Mouse (Mus musculus) granulocyte monocyte progenitor cell, adult 5-6 weeks (primary cell): Measurements from ENCODE around the gene Dusp16. TPM values are rescaled to one million over a fixed set of nuclear protein-coding genes. Genes with fewer than 3 reads are reported as not detected.
"Not testable (repeated sequence)": the region's sequence is repeated elsewhere in the genome, so short reads cannot be mapped to it uniquely, and the experiment has no call there.

Experiments
- ATAC-seq: replicated peaks from 2 replicates; pipeline ENCODE4 v1.8.0; 2016; ENCODE audit warnings: mild to moderate bottlenecking, moderate TSS enrichment, inconsistent platforms; ENCODE audit not compliant: poor library complexity, severe bottlenecking
- total RNA-seq, 2 experiments: library from RNA; stranded (forward) in 1 of 2; stranded (reverse) in 1 of 2; fragments of 200-712, 200-1000 nt in 1 of 2; fragments of >200 nt in 1 of 2; fragmentation: Nextera tagmentation in 1 of 2; gene quantifications; 2 replicates each; pipeline ENCODE4 v1.2.3; 2014 to 2017

The Dusp16 gene
- total RNA-seq, 2 experiments from 2014 or later, result 0.21 to 2.3 TPM

DNA sequence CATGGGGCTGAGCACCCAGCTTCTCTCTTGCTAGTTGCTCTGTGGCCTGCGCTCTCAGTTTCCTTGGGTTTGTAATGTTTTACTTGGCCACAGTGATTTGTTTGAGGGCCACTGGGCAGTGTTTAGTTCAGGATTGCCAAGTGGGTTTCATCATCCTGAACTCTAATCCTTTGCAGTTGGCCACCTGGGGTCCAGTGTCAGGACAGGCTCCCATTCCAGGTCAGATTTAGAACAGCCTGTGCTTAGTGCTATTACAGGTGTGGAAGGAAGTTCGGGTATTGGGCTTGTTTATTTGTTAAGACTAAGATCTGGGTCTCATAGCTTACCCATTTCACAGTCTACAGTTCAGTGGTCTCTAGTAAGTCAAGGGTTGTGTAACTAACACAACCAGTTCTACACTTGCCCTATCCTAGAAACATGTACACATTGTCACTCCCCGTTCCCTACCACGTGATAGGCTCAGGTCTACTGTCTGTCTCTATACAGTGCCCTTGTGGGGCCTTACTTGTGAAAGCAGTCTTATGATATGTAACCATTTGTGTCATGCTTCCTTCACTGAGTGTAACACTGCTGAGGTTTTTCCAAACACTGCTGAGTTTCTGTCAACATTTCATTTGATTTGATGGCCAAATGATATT, 89.3 kb downstream of the Dusp16 start:
- ATAC-seq, result no peak

DNA sequence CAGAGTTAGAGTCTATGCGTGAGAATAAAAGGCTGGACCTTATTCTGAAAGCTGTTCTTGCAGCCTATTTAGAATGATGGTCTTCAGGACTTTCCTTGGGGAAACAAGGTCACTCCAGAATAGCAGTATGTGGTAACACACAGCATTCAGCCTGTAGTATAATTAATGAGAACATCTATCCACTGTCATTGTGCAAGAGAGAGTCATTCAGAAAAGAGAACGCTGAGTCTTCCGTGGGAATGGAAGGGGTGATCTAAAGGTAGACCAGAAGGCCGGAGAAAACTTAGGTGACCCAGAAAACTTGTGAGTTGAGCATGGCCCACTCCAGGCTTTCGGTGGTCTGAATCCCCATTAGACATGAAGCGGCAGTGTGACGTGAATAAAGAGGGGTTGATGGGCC, 90.2 kb downstream of the Dusp16 start:
- ATAC-seq, result no peak

- ATAC-seq, result peak; percentile 22
Measured at GRCm38 (mm10) chr6:134701211-134701602, 91.2 kb downstream of the Dusp16 start.

DNA sequence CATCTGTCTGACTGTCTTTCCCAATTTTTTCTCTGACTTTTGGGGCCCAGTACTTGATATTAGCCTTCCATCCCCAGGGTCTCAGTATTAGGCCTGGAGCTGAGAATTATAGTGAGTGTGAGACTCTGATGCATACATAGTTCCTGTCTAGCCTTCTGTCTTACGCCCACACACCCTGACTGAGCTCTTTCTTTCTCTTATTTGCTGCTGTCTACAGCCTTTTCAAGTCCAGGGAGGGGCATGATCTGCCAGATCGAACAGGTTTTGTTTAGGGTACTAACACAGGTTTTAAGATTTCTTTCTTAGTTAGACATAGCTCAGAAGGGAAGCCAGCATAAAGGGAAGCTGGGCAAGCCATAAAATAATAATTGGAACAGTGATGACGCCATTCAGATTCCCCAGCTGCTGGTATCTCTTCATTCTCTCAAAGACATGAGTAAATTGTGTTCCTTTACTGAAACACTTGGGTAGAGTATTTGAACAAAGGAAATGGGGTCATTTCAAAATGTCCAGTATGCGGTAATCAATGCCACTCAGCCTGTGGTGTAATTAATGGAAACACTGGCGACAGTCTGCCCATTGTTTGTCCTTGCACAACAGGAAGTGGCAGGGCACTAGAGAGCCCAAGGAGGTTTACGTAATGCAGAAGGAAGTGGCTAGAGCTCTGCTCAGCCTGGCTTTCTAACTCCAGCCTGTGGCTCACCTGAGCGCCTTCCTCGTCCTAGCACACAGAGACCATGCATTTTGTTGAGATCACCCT, 91.8 kb downstream of the Dusp16 start:
- ATAC-seq, result peak; percentile 95

DNA sequence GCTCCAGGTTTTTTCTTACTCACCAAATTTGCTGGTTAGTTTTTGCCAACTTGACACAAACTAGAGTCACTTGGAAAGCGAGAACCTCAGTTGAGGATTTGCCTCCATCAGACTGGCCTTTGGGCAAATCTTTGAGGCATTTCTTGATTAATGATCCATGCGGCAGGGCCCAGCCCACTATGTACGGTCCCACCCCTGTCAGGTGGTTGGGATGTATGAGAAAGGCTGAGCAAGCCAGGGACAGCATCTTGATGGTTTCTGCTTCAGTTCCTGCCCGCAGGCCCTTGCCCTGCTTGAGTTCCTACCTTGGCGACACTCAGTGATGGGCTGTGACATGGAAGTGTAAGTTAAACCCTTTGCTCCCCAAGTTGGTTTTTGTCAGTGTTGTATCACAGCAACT, 94.2 kb downstream of the Dusp16 start:
- no peak for ATAC-seq

GRCm38 (mm10) chr6:134696554-134696953, 95.9 kb downstream of the Dusp16 start:
- ATAC-seq, result no peak

GRCm38 (mm10) chr6:134696146-134696545, 96.3 kb downstream of the Dusp16 start:
- no peak for ATAC-seq

DNA sequence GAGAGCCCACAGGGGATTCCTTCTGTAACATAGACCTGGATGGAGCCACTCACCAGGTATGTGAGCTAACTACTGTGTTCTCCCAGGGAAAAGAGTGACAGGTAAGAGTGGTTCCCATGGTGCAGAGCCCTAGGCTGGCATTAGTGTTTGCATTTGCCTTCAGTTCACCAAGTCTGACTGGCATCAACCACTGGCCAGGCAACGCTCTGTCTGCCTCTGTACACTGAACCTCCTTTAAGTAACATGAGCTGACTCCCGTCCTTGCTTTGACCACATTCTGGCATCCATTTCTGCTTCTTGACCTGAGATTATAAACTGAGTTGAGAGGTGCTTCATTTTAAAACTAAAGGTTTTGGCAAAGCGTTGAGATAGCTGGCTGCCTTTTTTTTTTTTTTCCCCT, 96.8 kb downstream of the Dusp16 start:
- no peak for ATAC-seq

GRCm38 (mm10) chr6:134694988-134695387, 97.4 kb downstream of the Dusp16 start:
- ATAC-seq, result no peak

GRCm38 (mm10) chr6:134694498-134694897, 97.9 kb downstream of the Dusp16 start:
- ATAC-seq, result no peak

DNA sequence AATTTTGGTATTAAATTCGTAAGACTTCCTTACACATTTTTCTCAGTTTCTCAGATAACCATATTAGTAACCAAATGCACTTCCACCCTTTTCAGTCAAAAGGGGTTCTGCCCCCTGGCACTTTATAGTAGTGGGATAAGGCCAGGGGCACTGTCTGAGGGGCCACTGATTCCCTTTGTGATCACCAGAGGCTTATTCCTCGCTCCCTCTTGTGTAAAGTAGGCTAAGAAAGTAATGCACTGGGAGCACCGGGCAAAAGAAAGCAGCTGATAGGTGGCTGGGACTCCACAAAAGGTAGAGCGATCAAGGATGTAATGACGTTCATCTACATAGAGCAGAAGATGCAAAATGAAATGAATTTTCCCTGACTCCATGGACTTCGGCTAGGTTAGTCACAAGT, 106.9 kb downstream of the Dusp16 start:
- ATAC-seq, result no peak

- no peak for ATAC-seq
Measured at GRCm38 (mm10) chr6:134685040-134685439, 107.4 kb downstream of the Dusp16 start.

DNA sequence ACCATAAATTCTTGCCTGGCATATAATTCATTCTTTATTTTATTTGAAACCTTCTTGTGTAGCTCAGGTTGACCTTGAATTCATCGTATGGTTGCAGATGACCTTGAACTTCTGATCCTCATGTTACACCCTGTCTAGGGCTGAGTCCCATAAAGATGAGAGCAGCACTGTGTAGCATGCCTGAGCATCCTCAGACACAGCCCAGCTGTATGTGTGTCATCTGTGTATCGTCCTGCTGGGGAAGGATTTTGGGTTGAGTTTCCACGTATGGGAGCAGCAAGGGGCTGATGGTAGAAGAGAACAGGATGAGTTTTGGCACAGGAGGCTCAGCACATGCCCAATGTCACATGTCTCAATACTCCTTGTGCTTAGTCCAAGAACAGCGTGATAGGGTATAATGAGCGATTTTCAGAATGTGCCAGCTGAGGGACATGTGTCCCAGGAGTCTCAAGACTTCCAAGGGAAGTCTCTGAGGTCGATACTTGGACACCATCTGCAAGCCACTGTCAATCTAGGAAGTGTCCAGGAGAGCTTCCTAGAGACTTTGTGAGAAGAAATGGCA, 108.0 kb downstream of the Dusp16 start:
- no peak for ATAC-seq

DNA sequence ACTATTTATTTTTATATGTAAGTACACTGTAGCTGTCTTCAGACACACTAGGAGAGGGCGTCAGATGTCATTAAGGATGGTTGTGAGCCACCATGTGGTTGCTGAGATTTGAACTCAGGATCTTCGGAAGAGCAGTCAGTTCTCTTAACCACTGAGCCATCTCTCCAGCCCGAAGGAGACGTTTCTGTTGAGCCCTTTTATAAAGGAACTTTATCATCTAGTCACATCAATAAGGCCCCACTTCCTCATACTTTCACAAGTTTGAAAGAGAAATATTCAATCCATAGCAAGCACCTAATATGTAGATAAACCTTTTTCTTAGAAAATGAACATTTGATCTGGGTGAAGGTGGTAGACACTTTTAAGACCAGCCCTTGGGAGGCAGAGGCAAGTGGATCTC, 113.1 kb downstream of the Dusp16 start:
- not testable (repeated sequence) for ATAC-seq

- no peak for ATAC-seq
Measured at GRCm38 (mm10) chr6:134678037-134678436, 114.4 kb downstream of the Dusp16 start.

DNA sequence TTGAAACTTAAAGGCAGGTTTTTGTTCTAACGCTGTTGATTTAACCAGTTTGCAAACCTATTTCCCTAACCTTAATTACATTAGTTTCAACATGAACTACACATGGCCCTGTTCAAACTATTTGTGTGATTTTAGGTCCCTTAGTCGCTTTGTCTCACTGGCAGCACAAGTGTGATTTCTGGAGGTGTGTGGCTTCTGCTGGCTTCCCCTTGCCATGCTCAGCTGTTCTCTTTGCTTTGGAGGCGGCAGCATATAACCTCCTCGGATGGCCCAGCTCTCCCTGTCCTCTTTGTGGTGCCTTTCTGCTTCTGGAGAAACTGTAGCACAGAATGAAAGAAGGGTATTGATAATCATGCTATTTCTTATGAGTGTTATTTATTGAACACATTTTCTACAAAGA, 114.9 kb downstream of the Dusp16 start:
- no peak for ATAC-seq

DNA sequence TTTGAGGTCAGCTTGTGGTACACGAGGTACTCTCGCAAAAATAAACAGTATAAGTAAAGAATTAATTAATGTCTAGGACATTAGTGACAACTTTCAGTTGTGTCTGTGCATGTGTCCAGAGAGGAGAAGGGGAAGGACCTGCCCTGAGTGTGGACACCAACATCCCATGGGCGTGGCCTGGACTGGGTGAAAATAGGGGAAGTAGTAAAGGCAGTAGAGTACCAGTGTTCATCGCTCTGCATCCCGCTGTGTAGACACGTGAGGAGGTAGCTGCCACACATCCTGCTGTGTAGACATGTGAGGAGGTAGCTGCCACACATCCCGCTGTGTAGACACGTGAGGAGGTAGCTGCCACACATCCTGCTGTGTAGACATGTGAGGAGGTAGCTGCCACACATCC, 118.7 kb downstream of the Dusp16 start:
- peak; percentile 99 for ATAC-seq

GRCm38 (mm10) chr6:134670881-134671411, 121.5 kb downstream of the Dusp16 start:
- no peak for ATAC-seq

DNA sequence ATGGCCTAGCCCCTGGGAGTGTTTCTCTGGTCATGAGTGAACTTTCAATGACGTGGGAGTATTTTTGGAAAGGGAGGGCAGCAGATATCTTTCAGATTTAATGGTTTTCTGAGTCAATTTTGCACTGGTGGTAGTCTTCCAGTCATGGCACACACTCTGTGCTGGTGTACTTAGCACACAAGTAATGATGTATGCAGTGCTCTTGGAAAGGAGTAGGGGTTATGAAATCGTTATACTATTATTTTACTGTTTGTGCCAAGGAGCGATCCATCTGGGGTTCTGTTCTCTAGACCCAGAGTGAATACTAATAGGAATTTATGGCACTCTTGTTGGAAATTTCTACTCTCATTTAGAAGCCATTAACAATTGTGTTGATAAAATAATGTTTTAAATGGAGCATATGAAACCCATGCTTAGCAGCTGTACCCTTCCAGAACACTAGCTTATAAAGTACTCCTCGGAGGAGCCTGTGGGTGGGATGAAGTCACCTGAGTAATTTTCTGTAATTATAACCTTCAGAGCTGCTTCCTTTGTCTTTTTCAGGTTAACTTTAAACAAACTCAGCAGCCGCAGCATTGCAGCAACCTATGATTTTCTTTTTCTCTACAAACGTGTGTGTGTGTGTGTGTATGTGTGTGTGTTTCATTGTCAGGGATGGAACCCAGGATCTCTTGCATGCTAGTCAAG, 123.1 kb downstream of the Dusp16 start:
- no peak for ATAC-seq

GRCm38 (mm10) chr6:134668519-134668918, 123.9 kb downstream of the Dusp16 start:
- ATAC-seq, result peak; percentile 56

DNA sequence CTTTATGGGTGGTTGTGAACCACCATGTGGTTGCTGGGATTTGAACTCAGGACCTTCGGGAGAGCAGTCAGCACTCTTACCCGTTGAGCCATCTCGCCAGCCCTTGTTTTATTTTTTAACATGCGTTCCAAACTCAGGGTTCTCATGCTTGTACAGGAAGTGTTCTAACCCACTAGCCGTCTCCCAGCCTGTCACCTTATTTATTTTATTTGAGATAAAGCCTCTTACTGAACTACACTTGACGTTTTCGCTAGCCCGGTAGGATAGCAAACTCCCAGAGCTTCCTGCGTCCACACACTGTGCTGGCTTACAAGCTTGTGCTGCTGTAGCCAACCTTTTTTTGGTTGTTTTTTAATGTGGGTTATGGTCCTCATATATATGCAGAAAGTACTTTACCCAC, 126.6 kb downstream of the Dusp16 start:
- no peak for ATAC-seq
